Mouse (Mus musculus) adipocyte (in vitro differentiated cells): ENCODE results near the gene Tymp.

Source experiments
- DNase-seq: peaks from one replicate; pipeline ENCODE4 v3.0.0-alpha.2; 2016; ENCODE audit warnings: low spot score

Tymp gene

GRCm38 (mm10) chr15:89326441-89326840, 50.4 kb downstream of the Tymp start:
- no peak for DNase-seq

- no peak for DNase-seq
Measured at GRCm38 (mm10) chr15:89323656-89324055, 53.2 kb downstream of the Tymp start.

- DNase-seq, result no peak
Measured at GRCm38 (mm10) chr15:89322670-89323522, 53.9 kb downstream of the Tymp start, which contains the start of gene Adm2. Gene Adm2 (plus strand): TSS chr15:89322720.
